Mouse (Mus musculus) small intestine, adult 2 months (tissue): ENCODE data around the gene Rapgef4.

Experiments
- CTCF ChIP-seq: fragments of 200-500 bp; IDR thresholded peaks from 2 replicates; pipeline ENCODE4 v1.5.1; 2012; ENCODE audit warnings: low read depth, mild to moderate bottlenecking, control low read depth, inconsistent platforms, low read length, moderate library complexity, mixed read lengths; ENCODE audit not compliant: insufficient replicate concordance, insufficient read length; ENCODE audit errors: extremely low read depth
- POLR2A ChIP-seq: fragments of 200-500 bp; IDR thresholded peaks from 2 replicates; pipeline ENCODE4 v1.6.1; 2012; ENCODE audit warnings: low read depth, mild to moderate bottlenecking, control low read depth, inconsistent platforms, low read length, moderate library complexity

GRCm38 (mm10) chr2:72173844-72174243, 192.8 kb downstream of the Rapgef4 start:
- no peak for TF ChIP-seq CTCF
- TF ChIP-seq POLR2A, result no peak
